Mouse (Mus musculus) CH12.LX (cell line): ENCODE measurements around the gene Gm10198.

Experiments
- HCFC1 ChIP-seq: IDR thresholded peaks from 2 replicates; pipeline ENCODE4 v1.6.1; 2012; ENCODE audit warnings: low read depth, mild to moderate bottlenecking, inconsistent platforms, low read length, improper control_type of control experiment
- JUND ChIP-seq: conservative IDR thresholded peaks from 2 replicates; pipeline ENCODE4 v1.6.1; 2011; ENCODE audit warnings: low read depth, low read length, improper control_type of control experiment
- NELFE ChIP-seq: IDR thresholded peaks from 2 replicates; pipeline ENCODE4 v1.6.1; 2011; ENCODE audit warnings: low read depth, low read length, improper control_type of control experiment
- POLR2A ChIP-seq: IDR thresholded peaks from 2 replicates; pipeline ENCODE4 v1.6.1; 2011; ENCODE audit warnings: low read depth, mild to moderate bottlenecking, improper control_type of control experiment, low read length
- ZKSCAN1 ChIP-seq: IDR thresholded peaks from 2 replicates; pipeline ENCODE4 v1.6.1; 2012; ENCODE audit warnings: low read depth, inconsistent platforms, low read length, improper control_type of control experiment, borderline replicate concordance
- ZNF384 ChIP-seq: IDR thresholded peaks from 2 replicates; pipeline ENCODE4 v1.6.1; 2012; ENCODE audit warnings: low read depth, low read length, improper control_type of control experiment, inconsistent platforms

GRCm38 (mm10) chr13:111616168-111617125 lies 23.9 kb downstream of the Gm10198 start:
- TF ChIP-seq ZNF384 = no peak
- no peak for TF ChIP-seq NELFE
- no peak for TF ChIP-seq ZKSCAN1
- no peak for TF ChIP-seq POLR2A
- TF ChIP-seq JUND = no peak
- TF ChIP-seq HCFC1 = no peak
